Mouse (Mus musculus) ES-E14 (cell line): Measurements from ENCODE around the gene Apoa2.

Source experiments
- CHD2 ChIP-seq: IDR thresholded peaks from 2 replicates; pipeline ENCODE4 v1.6.1; 2014; ENCODE audit warnings: mild to moderate bottlenecking, low read depth, low read length, inconsistent platforms
- MAFK ChIP-seq: IDR thresholded peaks from 2 replicates; pipeline ENCODE4 v1.6.1; 2014; ENCODE audit warnings: mild to moderate bottlenecking, low read depth, low read length, inconsistent platforms; ENCODE audit not compliant: insufficient read depth

GRCm38 (mm10) chr1:171245353-171245752, 20.5 kb downstream of the Apoa2 start:
- TF ChIP-seq CHD2 = no peak
- TF ChIP-seq MAFK = no peak
